Comparison of ENCODE assay signal across 12 mouse cellular contexts in genomic region chr4:156193906-156194305, GRCm38 (mm10). TPM values are rescaled to one million over a fixed set of nuclear protein-coding genes. Genes with fewer than 3 reads are reported as not detected.
DNase-seq lines count a peak whose midpoint lies in the region; ATAC-seq and TF ChIP-seq lines count a peak whose summit lies in the region.
"Had no signal": no experiment of that assay in that cellular context is flagged by ENCODE, and none has a peak within 500 bp of the region (broad histone marks: within the 10 kb centered on the region; RNA-seq: fewer than 3 reads in every experiment).

No protein-coding gene starts in this region.

- peaks cover 56% of the 10 kb centered on the region for H3K36me3 ChIP-seq in forebrain, embryonic 13.5 days (ENCODE audit: poor library complexity, severe bottlenecking)
- H3K36me3 ChIP-seq in forebrain, embryonic 16.5 days (ENCODE audit: control insufficient read depth, insufficient read depth), result peaks cover 6% of the 10 kb centered on the region
- H3K36me3 ChIP-seq in lung, postnatal 0 days (ENCODE audit: insufficient read depth, low read length), result no peaks in the 10 kb centered on the region
- peaks cover 35% of the 10 kb centered on the region for H3K36me3 ChIP-seq in kidney, embryonic 15.5 days
- no peaks in the 10 kb centered on the region for H3K36me3 ChIP-seq in stomach, embryonic 16.5 days (ENCODE audit: control insufficient read depth, insufficient read depth, low read length)

- no peak for TF ChIP-seq CTCF in lung, postnatal 0 days (IDR thresholded peaks at IDR 0.05)
- no peak for TF ChIP-seq CTCF in left cerebral cortex, adult 2 months (IDR thresholded peaks at IDR 0.05)

- intact Hi-C loops in left cerebral cortex, adult 2 months (cut with DNase I), result no loop called here
- intact Hi-C loops in heart, postnatal 14 days (cut with DNase I), result loop anchor here (5.0 kb wide), 1 partner anchor 82 kb away; no protein-coding TSS in a partner anchor

- H3K9me3 ChIP-seq in forebrain, embryonic 13.5 days (replicated peaks), result no peaks in the 10 kb centered on the region
- no peaks in the 10 kb centered on the region for H3K9me3 ChIP-seq in forebrain, embryonic 16.5 days (ENCODE audit: control insufficient read depth, low read length)
- no peaks in the 10 kb centered on the region for H3K9me3 ChIP-seq in lung, postnatal 0 days (ENCODE audit: low read length)
- H3K9me3 ChIP-seq in kidney, embryonic 15.5 days (replicated peaks), result no peaks in the 10 kb centered on the region
- no peaks in the 10 kb centered on the region for H3K9me3 ChIP-seq in stomach, embryonic 16.5 days (replicated peaks; ENCODE audit: control insufficient read depth, low read length)

- H3K4me3 ChIP-seq in forebrain, embryonic 13.5 days, result no peak overlapping the region
- no peak overlapping the region for H3K4me3 ChIP-seq in forebrain, embryonic 16.5 days (replicated peaks; ENCODE audit: low read length)
- H3K4me3 ChIP-seq in lung, postnatal 0 days (ENCODE audit: low read depth, low read length), result no peak overlapping the region
- H3K4me3 ChIP-seq in kidney, embryonic 15.5 days (replicated peaks), result peak overlapping the region; percentile 97; the same call in 1 of the 2 replicates
- no peak overlapping the region for H3K4me3 ChIP-seq in stomach, embryonic 16.5 days (replicated peaks; ENCODE audit: low read length)
- H3K4me3 ChIP-seq in left cerebral cortex, adult 2 months, result no peak overlapping the region

- no peak for ATAC-seq in forebrain, embryonic 13.5 days
- ATAC-seq in forebrain, embryonic 16.5 days, result no peak
- no peak for ATAC-seq in lung, postnatal 0 days
- no peak for ATAC-seq in kidney, embryonic 15.5 days (replicated peaks; ENCODE audit: low FRiP score)
- ATAC-seq in stomach, embryonic 16.5 days (ENCODE audit: insufficient read depth, low FRiP score), result no peak

- TF ChIP-seq EP300 in lung, postnatal 0 days (IDR thresholded peaks at IDR 0.05), result no peak

- no peak overlapping the region; the same call in 1 of the 2 replicates for H3K9ac ChIP-seq in forebrain, embryonic 13.5 days
- no peak overlapping the region for H3K9ac ChIP-seq in forebrain, embryonic 16.5 days (replicated peaks; ENCODE audit: low read depth, low read length)
- no peak overlapping the region for H3K9ac ChIP-seq in lung, postnatal 0 days (replicated peaks; ENCODE audit: low read depth)
- H3K9ac ChIP-seq in kidney, embryonic 15.5 days, result no peak overlapping the region
- H3K9ac ChIP-seq in stomach, embryonic 16.5 days (ENCODE audit: low read length), result no peak overlapping the region; the same call in 1 of the 2 replicates

- WGBS in forebrain, embryonic 13.5 days, result 68% methylated on average over 5 of the region's 5 CpGs
- 74% methylated on average over 5 of the region's 5 CpGs for WGBS in forebrain, embryonic 16.5 days
- WGBS in lung, postnatal 0 days, result 48% methylated on average over 5 of the region's 5 CpGs
- 73% methylated on average over 5 of the region's 5 CpGs for WGBS in kidney, embryonic 15.5 days
- 73% methylated on average over 5 of the region's 5 CpGs for WGBS in stomach, embryonic 16.5 days

- peak overlapping the region; percentile 92 for H3K4me2 ChIP-seq in forebrain, embryonic 13.5 days
- H3K4me2 ChIP-seq in forebrain, embryonic 16.5 days (ENCODE audit: low read length), result no peak overlapping the region
- 0 out of 2 replicates have a peak overlapping the region, but pooled peaks have one; percentile 5 for H3K4me2 ChIP-seq in lung, postnatal 0 days (replicated peaks; ENCODE audit: low read depth, low read length)
- H3K4me2 ChIP-seq in kidney, embryonic 15.5 days, result peak overlapping the region; percentile 90
- H3K4me2 ChIP-seq in stomach, embryonic 16.5 days (ENCODE audit: low read depth, low read length), result peak overlapping the region; percentile 6; the same call in 1 of the 2 replicates

- H3K27me3 ChIP-seq in forebrain, embryonic 13.5 days, result no peaks in the 10 kb centered on the region
- H3K27me3 ChIP-seq in forebrain, embryonic 16.5 days (replicated peaks; ENCODE audit: control insufficient read depth, insufficient read depth, low read length), result no peaks in the 10 kb centered on the region
- H3K27me3 ChIP-seq in lung, postnatal 0 days (replicated peaks; ENCODE audit: insufficient read depth, low read length), result no peaks in the 10 kb centered on the region
- no peaks in the 10 kb centered on the region for H3K27me3 ChIP-seq in kidney, embryonic 15.5 days
- H3K27me3 ChIP-seq in stomach, embryonic 16.5 days (ENCODE audit: control insufficient read depth, insufficient read depth, low read length), result no peaks in the 10 kb centered on the region

- peaks cover 77% of the 10 kb centered on the region for H3K4me1 ChIP-seq in forebrain, embryonic 13.5 days
- peaks cover 53% of the 10 kb centered on the region for H3K4me1 ChIP-seq in forebrain, embryonic 16.5 days (replicated peaks; ENCODE audit: control insufficient read depth, insufficient read depth, low read length)
- peaks cover 16% of the 10 kb centered on the region for H3K4me1 ChIP-seq in lung, postnatal 0 days (ENCODE audit: insufficient read depth, low read depth, low read length)
- peaks cover 82% of the 10 kb centered on the region for H3K4me1 ChIP-seq in kidney, embryonic 15.5 days
- H3K4me1 ChIP-seq in stomach, embryonic 16.5 days (ENCODE audit: control insufficient read depth, insufficient read depth, low read length), result peaks cover 61% of the 10 kb centered on the region

- no peak for DNase-seq in lung, postnatal 0 days (ENCODE audit: low spot score)
- no peak for DNase-seq in lung, postnatal 36 days
- DNase-seq in left cerebral cortex, adult 2 months (ENCODE audit: extremely low spot score in 1 of 2, low spot score in 2 of 2), result no peak
- DNase-seq in heart, postnatal 14 days, result no peak
- DNase-seq: adrenal gland, adult 2 months; spleen, adult 18-20 months; thymus, postnatal 36 days had no signal

- H3K27ac ChIP-seq in forebrain, embryonic 13.5 days, result no peak overlapping the region
- no peak overlapping the region for H3K27ac ChIP-seq in forebrain, embryonic 16.5 days (ENCODE audit: low read length)
- peak overlapping the region; percentile 98 for H3K27ac ChIP-seq in lung, postnatal 0 days (ENCODE audit: low read length)
- peak overlapping the region; percentile 92 for H3K27ac ChIP-seq in kidney, embryonic 15.5 days
- no peak overlapping the region for H3K27ac ChIP-seq in stomach, embryonic 16.5 days (ENCODE audit: low read length)
- no peak overlapping the region for H3K27ac ChIP-seq in left cerebral cortex, adult 2 months

RNA-seq across cellular contexts. Expression of gene Agrn, which starts 3.4 kb away (rescaled TPM):
- 91.4 and 107 TPM in 2 replicates for polyA plus RNA-seq in forebrain, embryonic 13.5 days (2015; fragmentation: Nextera tagmentation; extraction: Ambion mirVana)
- polyA plus RNA-seq in forebrain, embryonic 16.5 days (2015; fragmentation: Nextera tagmentation; extraction: Ambion mirVana), result 113 and 125 TPM in 2 replicates
- polyA plus RNA-seq in lung, postnatal 0 days (2015; fragmentation: Nextera tagmentation; extraction: Ambion mirVana), result 70.1 and 85.7 TPM in 2 replicates
- 83.9 and 96.4 TPM in 2 replicates for polyA plus RNA-seq in kidney, embryonic 15.5 days (2015; fragmentation: Nextera tagmentation; extraction: Ambion mirVana)
- polyA plus RNA-seq in stomach, embryonic 16.5 days (2015; fragmentation: Nextera tagmentation; extraction: Ambion mirVana), result 62.8 and 63.6 TPM in 2 replicates
- 100 to 1,000 TPM; 142 to 147 TPM for total RNA-seq in left cerebral cortex, adult 2 months (2021)
- 10 to 100 TPM; 71.8 to 72.6 TPM for total RNA-seq in heart, postnatal 14 days (2021)

RNA-seq across cellular contexts. Expression of gene Isg15, which starts 6.7 kb away (rescaled TPM):
- 1.3 TPM in 2 replicates for polyA plus RNA-seq in forebrain, embryonic 13.5 days (2015; fragmentation: Nextera tagmentation; extraction: Ambion mirVana)
- polyA plus RNA-seq in forebrain, embryonic 16.5 days (2015; fragmentation: Nextera tagmentation; extraction: Ambion mirVana), result 1.5 TPM in 2 replicates
- 11.8 and 13.8 TPM in 2 replicates for polyA plus RNA-seq in lung, postnatal 0 days (2015; fragmentation: Nextera tagmentation; extraction: Ambion mirVana)
- polyA plus RNA-seq in kidney, embryonic 15.5 days (2015; fragmentation: Nextera tagmentation; extraction: Ambion mirVana), result 2.4 and 2.5 TPM in 2 replicates
- polyA plus RNA-seq in stomach, embryonic 16.5 days (2015; fragmentation: Nextera tagmentation; extraction: Ambion mirVana), result 1.4 and 2.3 TPM in 2 replicates
- total RNA-seq in left cerebral cortex, adult 2 months (2021), result 1 to 10 TPM; 1.1 to 1.5 TPM
- total RNA-seq in heart, postnatal 14 days (2021), result 1 to 10 TPM; 1.9 to 2.6 TPM

RNA-seq across cellular contexts. Expression of gene AW011738, which starts 9.2 kb away (rescaled TPM):
- polyA plus RNA-seq in forebrain, embryonic 13.5 days (2015; fragmentation: Nextera tagmentation; extraction: Ambion mirVana), result 6.2 and 7.6 TPM in 2 replicates
- 3.3 and 4.0 TPM in 2 replicates for polyA plus RNA-seq in forebrain, embryonic 16.5 days (2015; fragmentation: Nextera tagmentation; extraction: Ambion mirVana)
- 4.0 and 5.1 TPM in 2 replicates for polyA plus RNA-seq in lung, postnatal 0 days (2015; fragmentation: Nextera tagmentation; extraction: Ambion mirVana)
- polyA plus RNA-seq in kidney, embryonic 15.5 days (2015; fragmentation: Nextera tagmentation; extraction: Ambion mirVana), result 7.6 and 7.8 TPM in 2 replicates
- polyA plus RNA-seq in stomach, embryonic 16.5 days (2015; fragmentation: Nextera tagmentation; extraction: Ambion mirVana), result 2.3 and 2.4 TPM in 2 replicates
- 1 to 10 TPM; 6.4 to 6.6 TPM for total RNA-seq in left cerebral cortex, adult 2 months (2021)
- total RNA-seq in heart, postnatal 14 days (2021), result 1 to 10 TPM; 5.5 to 6.3 TPM

RNA-seq across cellular contexts. Expression of gene Perm1, which starts 21.8 kb away (rescaled TPM):
- 1.2 and 1.6 TPM in 2 replicates for polyA plus RNA-seq in forebrain, embryonic 13.5 days (2015; fragmentation: Nextera tagmentation; extraction: Ambion mirVana)
- 1.7 and 1.8 TPM in 2 replicates for polyA plus RNA-seq in forebrain, embryonic 16.5 days (2015; fragmentation: Nextera tagmentation; extraction: Ambion mirVana)
- polyA plus RNA-seq in lung, postnatal 0 days (2015; fragmentation: Nextera tagmentation; extraction: Ambion mirVana), result 0.46 and 0.56 TPM in 2 replicates
- polyA plus RNA-seq in kidney, embryonic 15.5 days (2015; fragmentation: Nextera tagmentation; extraction: Ambion mirVana), result 0.84 and 1.0 TPM in 2 replicates
- polyA plus RNA-seq in stomach, embryonic 16.5 days (2015; fragmentation: Nextera tagmentation; extraction: Ambion mirVana), result 3.6 and 5.4 TPM in 2 replicates
- under 1 TPM; 0.25 to 0.30 TPM for total RNA-seq in left cerebral cortex, adult 2 months (2021)
- 100 to 1,000 TPM; 178 to 193 TPM for total RNA-seq in heart, postnatal 14 days (2021)
- total RNA-seq: hematopoietic stem cell, adult 5-6 weeks had no signal

RNA-seq across cellular contexts. Expression of gene Plekhn1, which starts 40.8 kb away (rescaled TPM):
- 22.4 and 26.2 TPM in 2 replicates for polyA plus RNA-seq in forebrain, embryonic 13.5 days (2015; fragmentation: Nextera tagmentation; extraction: Ambion mirVana)
- polyA plus RNA-seq in forebrain, embryonic 16.5 days (2015; fragmentation: Nextera tagmentation; extraction: Ambion mirVana), result 27.6 and 31.9 TPM in 2 replicates
- polyA plus RNA-seq in lung, postnatal 0 days (2015; fragmentation: Nextera tagmentation; extraction: Ambion mirVana), result 11.2 and 12.7 TPM in 2 replicates
- polyA plus RNA-seq in kidney, embryonic 15.5 days (2015; fragmentation: Nextera tagmentation; extraction: Ambion mirVana), result 19.1 and 21.4 TPM in 2 replicates
- 27.7 and 36.6 TPM in 2 replicates for polyA plus RNA-seq in stomach, embryonic 16.5 days (2015; fragmentation: Nextera tagmentation; extraction: Ambion mirVana)
- 10 to 100 TPM; 39.6 to 39.8 TPM for total RNA-seq in left cerebral cortex, adult 2 months (2021)
- total RNA-seq in heart, postnatal 14 days (2021), result 10 to 100 TPM in 1 of 2 experiments, 1 to 10 TPM in 1; 9.3 to 11.0 TPM

Comparison
In these comparisons a context has a peak if more than half of its experiments do, and no peak if none do; other contexts are left out.
1. H3K27ac ChIP-seq: peak in lung, postnatal 0 days (single experiment) and kidney, embryonic 15.5 days (single experiment); none in forebrain, embryonic 13.5 days (single experiment), forebrain, embryonic 16.5 days (single experiment), stomach, embryonic 16.5 days (single experiment) and left cerebral cortex, adult 2 months (single experiment).